Mouse (Mus musculus): Measurements from ENCODE around the gene Arpc1b. TPM values are rescaled to one million over a fixed set of nuclear protein-coding genes. Genes with fewer than 3 reads are reported as not detected.
"Not testable (repeated sequence)": the region's sequence is repeated elsewhere in the genome, so short reads cannot be mapped to it uniquely, and the experiment has no call there.

Gene Arpc1b
- polyA plus RNA-seq, 1 experiment, result not detected

- H3K4me3 ChIP-seq (ENCODE audit: insufficient read depth, low read depth, low read length), result peak within 1 kb of the TSS; percentile 90
- H3K4me1 ChIP-seq (ENCODE audit: control insufficient read depth, insufficient read depth, low read length), result peaks cover 4% of the 10 kb centered on the region; the same call in 1 of the 2 replicates
- H3K27ac ChIP-seq (ENCODE audit: insufficient read depth, low read depth, low read length), result peak within 1 kb of the TSS; percentile 19
- TF ChIP-seq POLR2A (IDR thresholded peaks at IDR 0.05; ENCODE audit: insufficient read depth, low read depth, low read length), result peak; percentile 97
- TF ChIP-seq CTCF (IDR thresholded peaks at IDR 0.05; ENCODE audit: insufficient read depth, low read depth, low read length), result no peak
- under 1% methylated on average over 54 of the region's 54 CpGs for WGBS
These were observed 30.2 kb upstream of the Arpc1b start, which contains the start of the genes Arpc1a and Kpna7 for GRCm38 (mm10) chr5:145083632-145084451. TSS of gene Arpc1a (plus strand) at chr5:145083830. TSS of gene Kpna7 (minus strand) at chr5:145084030.

GRCm38 (mm10) chr5:145084822-145085221, 29.2 kb upstream of the Arpc1b start:
- WGBS, result 54% methylated on average over 2 of the region's 2 CpGs

DNA sequence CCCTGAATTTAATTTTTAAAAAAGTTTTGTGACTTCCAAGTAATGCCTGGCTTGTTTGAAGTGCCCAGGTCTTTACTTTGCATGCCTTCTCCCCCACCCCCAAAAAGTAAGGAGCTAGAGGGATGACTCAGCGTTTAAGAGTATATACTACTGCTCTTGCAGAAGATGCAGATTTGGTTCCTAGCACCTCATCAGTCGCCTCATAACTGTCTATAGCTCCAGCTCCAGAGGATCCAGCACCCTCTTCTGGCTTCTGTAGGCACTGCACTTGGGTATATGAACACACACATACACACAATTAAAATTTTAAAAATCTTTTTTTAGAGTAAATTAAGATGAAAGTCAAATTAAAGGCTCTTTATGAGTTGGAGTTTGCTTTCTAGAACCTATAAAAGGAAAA, 25.8 kb upstream of the Arpc1b start:
- 97% methylated on average over 2 of the region's 2 CpGs for WGBS
- H3K27ac ChIP-seq (ENCODE audit: insufficient read depth, low read depth, low read length), result no peak overlapping the region
- H3K4me3 ChIP-seq (ENCODE audit: insufficient read depth, low read depth, low read length), result no peak overlapping the region
- H3K4me1 ChIP-seq (ENCODE audit: control insufficient read depth, insufficient read depth, low read length), result peaks cover 4% of the 10 kb centered on the region; the same call in 1 of the 2 replicates
- TF ChIP-seq CTCF (IDR thresholded peaks at IDR 0.05; ENCODE audit: insufficient read depth, low read depth, low read length) (no peak), POLR2A (IDR thresholded peaks at IDR 0.05; ENCODE audit: insufficient read depth, low read depth, low read length) (no peak)

More at GRCm38 (mm10) chr5:145084822-145085221, 29.2 kb upstream of the Arpc1b start:
- TF ChIP-seq POLR2A (IDR thresholded peaks at IDR 0.05; ENCODE audit: insufficient read depth, low read depth, low read length), result no peak
- TF ChIP-seq CTCF (IDR thresholded peaks at IDR 0.05; ENCODE audit: insufficient read depth, low read depth, low read length), result no peak
- Histone ChIP-seq H3K4me1 (ENCODE audit: control insufficient read depth, insufficient read depth, low read length) (peaks cover 4% of the 10 kb centered on the region; the same call in 1 of the 2 replicates), H3K27ac (ENCODE audit: insufficient read depth, low read depth, low read length) (no peak overlapping the region), H3K4me3 (ENCODE audit: insufficient read depth, low read depth, low read length) (no peak overlapping the region)

DNA sequence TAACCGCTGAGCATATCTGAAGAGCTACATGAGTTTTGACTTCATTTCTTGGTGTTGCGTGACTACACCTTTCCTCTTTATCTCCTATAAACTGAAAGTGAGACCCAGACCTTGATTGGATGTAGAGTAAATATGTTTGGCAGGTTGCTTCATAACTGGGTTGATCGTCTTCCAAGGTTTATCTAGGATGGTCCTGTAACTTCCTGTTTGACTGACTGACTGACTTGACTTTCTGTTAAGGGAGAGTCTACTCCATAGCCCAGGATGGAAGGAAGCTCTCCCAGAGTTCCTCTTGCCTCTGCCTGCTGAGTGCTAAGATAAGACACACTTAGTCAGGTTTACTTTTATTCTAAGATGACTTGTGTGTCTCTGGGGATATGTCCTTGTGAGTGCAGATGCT, 24.1 kb upstream of the Arpc1b start:
- H3K27ac ChIP-seq (ENCODE audit: insufficient read depth, low read depth, low read length), result no peak overlapping the region
- WGBS, result 91% methylated on average over 3 of the region's 3 CpGs
- no peak overlapping the region for H3K4me3 ChIP-seq (ENCODE audit: insufficient read depth, low read depth, low read length)
- H3K4me1 ChIP-seq (ENCODE audit: control insufficient read depth, insufficient read depth, low read length), result peaks cover 4% of the 10 kb centered on the region; the same call in 1 of the 2 replicates
- TF ChIP-seq CTCF (IDR thresholded peaks at IDR 0.05; ENCODE audit: insufficient read depth, low read depth, low read length) (no peak), POLR2A (IDR thresholded peaks at IDR 0.05; ENCODE audit: insufficient read depth, low read depth, low read length) (no peak)

GRCm38 (mm10) chr5:145096195-145096594, 17.8 kb upstream of the Arpc1b start:
- Histone ChIP-seq H3K4me3 (ENCODE audit: insufficient read depth, low read depth, low read length) (no peak overlapping the region), H3K27ac (ENCODE audit: insufficient read depth, low read depth, low read length) (no peak overlapping the region), H3K4me1 (ENCODE audit: control insufficient read depth, insufficient read depth, low read length) (no peaks in the 10 kb centered on the region)
- WGBS, result 90% methylated on average over 4 of the region's 4 CpGs
- no peak for TF ChIP-seq POLR2A (IDR thresholded peaks at IDR 0.05; ENCODE audit: insufficient read depth, low read depth, low read length)

GRCm38 (mm10) chr5:145098340-145098821, 15.6 kb upstream of the Arpc1b start:
- H3K4me1 ChIP-seq (ENCODE audit: control insufficient read depth, insufficient read depth, low read length), result 0 out of 2 replicates have a peak, but pooled peaks cover 3% of the 10 kb centered on the region
- TF ChIP-seq POLR2A (IDR thresholded peaks at IDR 0.05; ENCODE audit: insufficient read depth, low read depth, low read length) (no peak), CTCF (IDR thresholded peaks at IDR 0.05; ENCODE audit: insufficient read depth, low read depth, low read length) (no peak)
- H3K27ac ChIP-seq (ENCODE audit: insufficient read depth, low read depth, low read length), result no peak overlapping the region
- WGBS, result 95% methylated on average over 10 of the region's 10 CpGs
- no peak overlapping the region for H3K4me3 ChIP-seq (ENCODE audit: insufficient read depth, low read depth, low read length)

DNA sequence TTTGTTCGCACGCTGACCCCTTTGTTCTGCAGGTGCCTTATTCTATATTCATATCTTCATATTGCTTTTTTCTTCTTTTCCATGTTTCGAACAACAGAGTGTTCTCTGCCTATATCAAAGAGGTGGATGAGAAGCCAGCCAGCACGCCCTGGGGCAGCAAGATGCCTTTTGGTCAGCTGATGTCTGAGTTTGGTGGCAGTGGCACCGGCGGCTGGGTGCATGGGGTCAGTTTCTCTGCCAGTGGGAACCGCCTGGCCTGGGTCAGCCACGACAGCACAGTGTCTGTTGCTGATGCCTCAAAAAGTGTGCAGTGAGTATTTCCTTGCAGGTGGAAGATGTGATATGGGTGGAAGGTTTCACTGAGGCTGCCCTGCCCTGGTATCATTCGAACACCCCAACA, 13.1 kb upstream of the Arpc1b start:
- WGBS, result 96% methylated on average over 9 of the region's 9 CpGs
- TF ChIP-seq POLR2A (IDR thresholded peaks at IDR 0.05; ENCODE audit: insufficient read depth, low read depth, low read length), result no peak
- TF ChIP-seq CTCF (IDR thresholded peaks at IDR 0.05; ENCODE audit: insufficient read depth, low read depth, low read length), result no peak
- no peak overlapping the region for H3K27ac ChIP-seq (ENCODE audit: insufficient read depth, low read depth, low read length)
- peaks cover 6% of the 10 kb centered on the region; the same call in 1 of the 2 replicates for H3K4me1 ChIP-seq (ENCODE audit: control insufficient read depth, insufficient read depth, low read length)
- no peak overlapping the region for H3K4me3 ChIP-seq (ENCODE audit: insufficient read depth, low read depth, low read length)

DNA sequence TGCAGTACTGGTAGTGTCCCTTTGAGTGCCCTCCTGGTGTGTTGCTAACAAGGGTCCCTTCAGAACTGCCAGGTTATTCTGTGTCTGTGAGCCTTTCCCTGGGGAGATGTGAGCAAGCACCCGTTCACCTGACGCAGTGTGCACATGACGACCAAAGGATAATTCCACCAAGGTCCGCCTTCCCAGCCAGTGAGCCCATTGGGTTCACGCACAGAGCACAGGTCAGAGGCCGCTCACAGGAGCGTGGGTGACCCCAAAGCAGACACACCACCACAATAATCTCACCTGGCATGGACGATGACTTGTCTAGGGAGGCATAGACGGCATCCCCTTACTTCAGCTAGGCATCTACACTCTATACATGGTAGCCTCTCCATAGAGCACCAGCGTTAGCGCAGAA, 12.6 kb upstream of the Arpc1b start:
- not testable (repeated sequence) for H3K4me3 ChIP-seq (ENCODE audit: insufficient read depth, low read depth, low read length); H3K4me1 ChIP-seq (ENCODE audit: control insufficient read depth, insufficient read depth, low read length); H3K27ac ChIP-seq (ENCODE audit: insufficient read depth, low read depth, low read length)
- 98% methylated on average over 11 of the region's 11 CpGs for WGBS

- WGBS, result 51% methylated on average over 4 of the region's 4 CpGs
- H3K4me3 ChIP-seq (ENCODE audit: insufficient read depth, low read depth, low read length), result no peak overlapping the region
- H3K27ac ChIP-seq (ENCODE audit: insufficient read depth, low read depth, low read length), result no peak overlapping the region
- TF ChIP-seq POLR2A (IDR thresholded peaks at IDR 0.05; ENCODE audit: insufficient read depth, low read depth, low read length) (no peak), CTCF (IDR thresholded peaks at IDR 0.05; ENCODE audit: insufficient read depth, low read depth, low read length) (no peak)
- H3K4me1 ChIP-seq (ENCODE audit: control insufficient read depth, insufficient read depth, low read length), result peaks cover 6% of the 10 kb centered on the region; the same call in 1 of the 2 replicates
These were observed 11.3 kb upstream of the Arpc1b start for GRCm38 (mm10) chr5:145102706-145103105.
